In the genomic region with DNA sequence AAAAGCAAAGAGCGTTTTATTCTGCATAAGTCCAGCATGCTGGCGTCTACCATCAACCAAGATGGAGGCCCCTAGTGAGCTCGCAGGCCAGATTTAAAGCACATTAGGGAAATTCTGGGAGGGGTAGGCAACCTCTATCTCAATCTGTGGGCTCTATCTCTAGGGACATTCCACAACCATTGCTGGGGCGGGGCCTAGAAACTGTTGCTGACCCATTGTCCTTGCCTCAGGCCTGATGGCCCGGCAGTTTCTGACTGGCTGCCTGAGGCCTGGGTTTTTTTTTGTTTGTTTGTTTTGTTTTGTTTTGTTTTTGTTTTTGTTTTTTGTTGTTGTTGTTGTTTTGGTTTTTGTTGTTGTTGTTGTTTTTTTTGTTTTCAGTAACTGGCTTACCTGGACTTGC, we compare ENCODE assay signal across 27 mouse cellular contexts.
DNase-seq lines count a peak whose midpoint lies in the region; TF ChIP-seq lines count a peak whose summit lies in the region.
"Had no signal": no experiment of that assay in that cellular context is flagged by ENCODE, and none has a peak within 500 bp of the region (broad histone marks: within the 10 kb centered on the region; RNA-seq: fewer than 3 reads in every experiment).

No protein-coding gene starts in this region.

- no peak overlapping the region for H3K4me3 ChIP-seq in ES-Bruce4 (ENCODE audit: low read depth, low read length)
- H3K4me3 ChIP-seq in ES-E14 (ENCODE audit: insufficient read depth in 1 of 2, low read depth in 1 of 2, low read length in 2 of 2, poor library complexity in 1 of 2, severe bottlenecking in 1 of 2), result no peak overlapping the region
- no peak overlapping the region for H3K4me3 ChIP-seq in midbrain, embryonic 10.5 days
- H3K4me3 ChIP-seq: embryonic facial prominence, embryonic 12.5 days; embryonic facial prominence, embryonic 15.5 days; erythroblast, embryonic 14.5 days; forebrain, embryonic 12.5 days; forebrain, embryonic 15.5 days; heart, embryonic 10.5 days; heart, embryonic 13.5 days had no signal

- TF ChIP-seq EP300 in ES-Bruce4 (IDR thresholded peaks at IDR 0.05; ENCODE audit: insufficient read depth, low read depth, low read length), result peak; percentile 67; the same call in 1 of the 2 replicates

- H3K9ac ChIP-seq in ES-Bruce4 (ENCODE audit: low read depth, poor library complexity, severe bottlenecking) (no peak overlapping the region), ES-E14 (ENCODE audit: insufficient read depth, low read depth, low read length, poor library complexity, severe bottlenecking) (no peak overlapping the region)
- H3K9ac ChIP-seq: embryonic facial prominence, embryonic 12.5 days; embryonic facial prominence, embryonic 15.5 days; forebrain, embryonic 12.5 days; forebrain, embryonic 15.5 days; heart, embryonic 13.5 days; hindbrain, embryonic 14.5 days had no signal

- TF ChIP-seq CTCF in ES-Bruce4 (IDR thresholded peaks at IDR 0.05; ENCODE audit: low read depth, low read length), result no peak

- TF ChIP-seq POLR2A in ES-Bruce4 (IDR thresholded peaks at IDR 0.05; ENCODE audit: insufficient read depth, low read length), result no peak

- in situ Hi-C loops in ES-E14 (cut with MboI; ENCODE audit: low sequenced_read_pairs in 2 of 2, unreplicated experiment in 2 of 2), result no loop called here

- H3K27ac ChIP-seq in ES-Bruce4 (ENCODE audit: insufficient read depth, low read length) (0 out of 2 replicates have a peak overlapping the region, but pooled peaks have one; percentile 15), ES-E14 (ENCODE audit: insufficient read depth, low read depth, low read length, poor library complexity, severe bottlenecking) (no peak overlapping the region)
- no peak overlapping the region for H3K27ac ChIP-seq in midbrain, embryonic 10.5 days (replicated peaks)
- H3K27ac ChIP-seq: embryonic facial prominence, embryonic 12.5 days; embryonic facial prominence, embryonic 15.5 days; forebrain, embryonic 12.5 days; forebrain, embryonic 15.5 days; heart, embryonic 10.5 days; heart, embryonic 13.5 days; hindbrain, embryonic 14.5 days; hindbrain, postnatal 0 days had no signal

- H3K27me3 ChIP-seq in ES-Bruce4 (ENCODE audit: control insufficient read depth, insufficient read depth, low read length, poor library complexity, severe bottlenecking), result no peaks in the 10 kb centered on the region
- peaks cover 8% of the 10 kb centered on the region for H3K27me3 ChIP-seq in midbrain, embryonic 10.5 days (ENCODE audit: low read depth, poor library complexity, severe bottlenecking)
- H3K27me3 ChIP-seq: embryonic facial prominence, embryonic 12.5 days; embryonic facial prominence, embryonic 15.5 days; forebrain, embryonic 12.5 days; forebrain, embryonic 15.5 days; Patski had no signal

- H3K4me1 ChIP-seq in ES-Bruce4 (ENCODE audit: control insufficient read depth, insufficient read depth, low read length) (peaks cover 2% of the 10 kb centered on the region), ES-E14 (ENCODE audit: control insufficient read depth in 2 of 2, insufficient read depth in 2 of 2, low read length in 2 of 2, poor library complexity in 1 of 2) (peaks cover 2 to 9% of the 10 kb centered on the region in 2 experiments; a peak in 1 of 4 replicates)
- peaks cover 11% of the 10 kb centered on the region for H3K4me1 ChIP-seq in midbrain, embryonic 10.5 days
- H3K4me1 ChIP-seq: forebrain, embryonic 15.5 days had no signal

- DNase-seq in ES-E14 (ENCODE audit: low read depth, low spot score), result no peak
- peak; percentile 51 for DNase-seq in ZHBTc4 (ENCODE audit: low read depth, low spot score)
- DNase-seq in gastrocnemius, postnatal 4 days (ENCODE audit: low spot score in 2 of 2), result no peak
- no peak for DNase-seq in midbrain, embryonic 10.5 days (ENCODE audit: low spot score)
- DNase-seq in layer of hippocampus, postnatal 25 days (ENCODE audit: extremely low spot score in 1 of 2, low spot score in 1 of 2), result no peak
- DNase-seq: adrenal gland, postnatal 10 days; adrenal gland, postnatal 36 days; cerebellum, adult 18-20 months; cerebellum, adult 9-10 months; cerebellum, postnatal 25 days; gastrocnemius, postnatal 10 days; gastrocnemius, postnatal 36 days; heart, adult 18-20 months; heart, postnatal 14 days; heart, postnatal 4 days; kidney, adult 2 months had no signal

- no peaks in the 10 kb centered on the region for H3K36me3 ChIP-seq in ES-Bruce4 (ENCODE audit: control insufficient read depth, insufficient read depth, low read length, poor library complexity, severe bottlenecking)
- H3K36me3 ChIP-seq in ES-E14 (ENCODE audit: control insufficient read depth, insufficient read depth, low read length, poor library complexity, severe bottlenecking), result no peaks in the 10 kb centered on the region
- no peaks in the 10 kb centered on the region for H3K36me3 ChIP-seq in midbrain, embryonic 10.5 days
- H3K36me3 ChIP-seq: embryonic facial prominence, embryonic 12.5 days; embryonic facial prominence, embryonic 15.5 days; forebrain, embryonic 12.5 days; forebrain, embryonic 15.5 days; heart, embryonic 10.5 days; heart, embryonic 13.5 days had no signal

- H3K9me3 ChIP-seq in ES-Bruce4 (replicated peaks; ENCODE audit: control insufficient read depth, insufficient read depth, low read length, poor library complexity, severe bottlenecking) (no peaks in the 10 kb centered on the region), ES-E14 (ENCODE audit: control insufficient read depth, insufficient read depth, low read depth, low read length) (no peaks in the 10 kb centered on the region)
- no peaks in the 10 kb centered on the region for H3K9me3 ChIP-seq in midbrain, embryonic 10.5 days (replicated peaks)
- H3K9me3 ChIP-seq: embryonic facial prominence, embryonic 12.5 days; embryonic facial prominence, embryonic 15.5 days; forebrain, embryonic 12.5 days; forebrain, embryonic 15.5 days; heart, embryonic 10.5 days; heart, embryonic 13.5 days had no signal

- 91% methylated on average over 5 of the region's 5 CpGs for WGBS in midbrain, embryonic 10.5 days

TF ChIP-seq in ES-E14, 5 proteins besides CTCF, POLR2A, EP300 and RAD21:
- TF ChIP-seq ZC3H11A (IDR thresholded peaks at IDR 0.05; ENCODE audit: borderline replicate concordance, low read depth, low read length) (no peak), CHD2 (IDR thresholded peaks at IDR 0.05; ENCODE audit: low read depth, low read length) (no peak), MAFK (IDR thresholded peaks at IDR 0.05; ENCODE audit: insufficient read depth, low read depth, low read length) (no peak), ZNF384 (IDR thresholded peaks at IDR 0.05; ENCODE audit: low read depth, low read length) (0 out of 2 replicates have a peak, but pooled peaks have one; percentile 21)
